Mouse (Mus musculus): ENCODE measurements around the gene Rnf212b. TPM values are rescaled to one million over a fixed set of nuclear protein-coding genes. Genes with fewer than 3 reads are reported as not detected.

Gene Rnf212b
- total and polyA plus RNA-seq, 3 experiments: not detected

DNA sequence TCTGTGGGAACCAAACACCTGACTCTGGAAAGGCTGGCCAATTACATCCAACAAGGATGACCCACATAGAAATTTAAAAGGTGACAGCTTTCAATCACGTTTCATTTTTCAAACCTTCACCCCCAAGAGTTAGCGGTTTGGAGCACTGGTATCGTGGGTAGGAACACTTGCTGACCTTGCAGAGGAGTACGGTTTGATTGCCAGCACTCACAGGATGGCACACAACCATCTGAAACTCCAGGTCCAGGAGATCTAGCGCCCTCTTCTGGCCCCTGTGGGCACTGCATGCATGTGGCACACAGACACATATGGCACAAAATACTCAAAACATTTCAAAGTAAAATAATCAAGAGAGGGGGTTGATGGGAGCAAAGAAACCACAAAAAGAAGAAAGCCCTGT lies 53.0 kb downstream of the Rnf212b start:
- DNase-seq (ENCODE audit: extremely low read depth): peak; percentile 30
- no peaks in the 10 kb centered on the region for H3K27me3 ChIP-seq (replicated peaks)
- in situ Hi-C loops (cut with MboI; ENCODE audit: low pct_ligation_motif_present, low pct_unique_long_range_greater_than_20kb, low sequenced_read_pairs) (no loop called here), dilution Hi-C loops (cut with MboI; ENCODE audit: extremely low pct_ligation_motif_present, extremely low pct_unique_long_range_greater_than_20kb, low sequenced_read_pairs) (no loop called here)
- no peak overlapping the region for H3K4me3 ChIP-seq (replicated peaks in 1 of 3; ENCODE audit: low read depth in 2 of 3, low read length in 2 of 3, poor library complexity in 1 of 3)
- H3K9me3 ChIP-seq (replicated peaks; ENCODE audit: low read length): no peaks in the 10 kb centered on the region
- no peak overlapping the region for H3K27ac ChIP-seq (ENCODE audit: insufficient read depth, low read depth)
- TF ChIP-seq SMC3 (IDR thresholded peaks at IDR 0.05; ENCODE audit: low read depth, low read length): no peak
- TF ChIP-seq CTCF (conservative IDR thresholded peaks at IDR 0.05 in 1 of 2, IDR thresholded peaks at IDR 0.05 in 1 of 2; ENCODE audit: low read depth in 2 of 2, low read length in 2 of 2): peak; percentile 51 to 71
- H3K9ac ChIP-seq (ENCODE audit: insufficient read depth, low read depth): no peak overlapping the region
- no peaks in the 10 kb centered on the region for H3K79me2 ChIP-seq (replicated peaks; ENCODE audit: control insufficient read depth, extremely low read depth, insufficient read depth, poor library complexity, severe bottlenecking)
- H3K4me1 ChIP-seq (ENCODE audit: control insufficient read depth in 1 of 2, insufficient read depth in 2 of 2): peaks cover 4 to 5% of the 10 kb centered on the region in 2 experiments; a peak in 2 of 4 replicates
- no peak overlapping the region for H3K4me2 ChIP-seq (ENCODE audit: insufficient read depth, low read depth, poor library complexity, severe bottlenecking)
- no peaks in the 10 kb centered on the region for H3K36me3 ChIP-seq (replicated peaks in 1 of 2; ENCODE audit: control insufficient read depth in 1 of 2, insufficient read depth in 1 of 2, low read length in 1 of 2)

GRCm38 (mm10) chr14:54868026-54868425 lies 54.1 kb downstream of the Rnf212b start:
- Histone ChIP-seq H3K9me3 (replicated peaks; ENCODE audit: low read length) (no peaks in the 10 kb centered on the region), H3K4me1 (ENCODE audit: control insufficient read depth in 1 of 2, insufficient read depth in 2 of 2) (peaks cover 4 to 5% of the 10 kb centered on the region in 2 experiments; a peak in 2 of 4 replicates), H3K27ac (ENCODE audit: insufficient read depth, low read depth) (no peak overlapping the region), H3K4me2 (ENCODE audit: insufficient read depth, low read depth, poor library complexity, severe bottlenecking) (no peak overlapping the region), H3K36me3 (replicated peaks in 1 of 2; ENCODE audit: control insufficient read depth in 1 of 2, insufficient read depth in 1 of 2, low read length in 1 of 2) (no peaks in the 10 kb centered on the region), H3K79me2 (replicated peaks; ENCODE audit: control insufficient read depth, extremely low read depth, insufficient read depth, poor library complexity, severe bottlenecking) (no peaks in the 10 kb centered on the region), H3K4me3 (replicated peaks in 1 of 3; ENCODE audit: low read depth in 2 of 3, low read length in 2 of 3, poor library complexity in 1 of 3) (no peak overlapping the region), H3K9ac (ENCODE audit: insufficient read depth, low read depth) (no peak overlapping the region), H3K27me3 (replicated peaks) (no peaks in the 10 kb centered on the region)
- no peak for TF ChIP-seq RCOR1 (conservative IDR thresholded peaks at IDR 0.05; ENCODE audit: low read depth, low read length)
- dilution Hi-C loops (cut with MboI; ENCODE audit: extremely low pct_ligation_motif_present, extremely low pct_unique_long_range_greater_than_20kb, low sequenced_read_pairs): no loop called here
- in situ Hi-C loops (cut with MboI; ENCODE audit: low pct_ligation_motif_present, low pct_unique_long_range_greater_than_20kb, low sequenced_read_pairs): no loop called here
- no peak for DNase-seq (ENCODE audit: extremely low read depth)

DNA sequence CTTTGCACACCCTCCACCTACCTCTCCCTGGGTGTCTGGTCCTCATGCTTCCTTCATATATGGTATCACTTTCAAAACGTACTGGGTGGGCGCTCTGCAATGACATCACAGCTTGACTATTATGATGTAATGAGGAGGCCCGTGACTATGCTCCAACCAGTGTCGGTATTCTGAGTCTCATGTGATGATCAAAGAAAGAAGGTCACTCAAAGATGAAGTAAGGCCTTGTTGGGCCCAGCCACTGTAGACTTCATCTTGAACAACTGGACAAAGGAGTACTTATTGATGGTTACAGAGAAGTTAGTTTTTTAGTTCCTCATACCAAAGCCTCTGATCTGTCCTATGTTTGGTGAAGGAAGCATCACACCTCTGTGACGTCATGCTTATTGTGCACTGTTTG lies 56.9 kb downstream of the Rnf212b start, which contains the start of gene Homez:
Homez (minus strand) TSS at position 101 of the 400 bp plus-strand sequence.
- Histone ChIP-seq H3K27ac (ENCODE audit: insufficient read depth, low read depth) (no peak within 1 kb of the TSS), H3K9me3 (replicated peaks; ENCODE audit: low read length) (no peaks in the 10 kb centered on the region), H3K79me2 (replicated peaks; ENCODE audit: control insufficient read depth, extremely low read depth, insufficient read depth, poor library complexity, severe bottlenecking) (no peaks in the 10 kb centered on the region), H3K4me1 (ENCODE audit: control insufficient read depth in 1 of 2, insufficient read depth in 2 of 2) (peaks cover 3 to 6% of the 10 kb centered on the region in 2 experiments), H3K36me3 (replicated peaks in 1 of 2; ENCODE audit: control insufficient read depth in 1 of 2, insufficient read depth in 1 of 2, low read length in 1 of 2) (no peaks in the 10 kb centered on the region), H3K27me3 (replicated peaks) (peaks cover 6% of the 10 kb centered on the region), H3K9ac (ENCODE audit: insufficient read depth, low read depth) (no peak within 1 kb of the TSS), H3K4me2 (ENCODE audit: insufficient read depth, low read depth, poor library complexity, severe bottlenecking) (no peak within 1 kb of the TSS), H3K4me3 (replicated peaks in 1 of 3; ENCODE audit: low read depth in 2 of 3, low read length in 2 of 3, poor library complexity in 1 of 3) (no peak within 1 kb of the TSS)
- in situ Hi-C loops (cut with MboI; ENCODE audit: low pct_ligation_motif_present, low pct_unique_long_range_greater_than_20kb, low sequenced_read_pairs) (no loop called here), dilution Hi-C loops (cut with MboI; ENCODE audit: extremely low pct_ligation_motif_present, extremely low pct_unique_long_range_greater_than_20kb, low sequenced_read_pairs) (no loop called here)
- TF ChIP-seq USF2 (conservative IDR thresholded peaks at IDR 0.05; ENCODE audit: low read depth, low read length) (no peak), IRF4 (IDR thresholded peaks at IDR 0.05; ENCODE audit: low read depth, low read length) (no peak), HCFC1 (IDR thresholded peaks at IDR 0.05; ENCODE audit: low read depth, low read length) (no peak), GABPA (IDR thresholded peaks at IDR 0.05; ENCODE audit: insufficient replicate concordance, low read depth, low read length) (no peak)
- DNase-seq (ENCODE audit: extremely low read depth): no peak

DNA sequence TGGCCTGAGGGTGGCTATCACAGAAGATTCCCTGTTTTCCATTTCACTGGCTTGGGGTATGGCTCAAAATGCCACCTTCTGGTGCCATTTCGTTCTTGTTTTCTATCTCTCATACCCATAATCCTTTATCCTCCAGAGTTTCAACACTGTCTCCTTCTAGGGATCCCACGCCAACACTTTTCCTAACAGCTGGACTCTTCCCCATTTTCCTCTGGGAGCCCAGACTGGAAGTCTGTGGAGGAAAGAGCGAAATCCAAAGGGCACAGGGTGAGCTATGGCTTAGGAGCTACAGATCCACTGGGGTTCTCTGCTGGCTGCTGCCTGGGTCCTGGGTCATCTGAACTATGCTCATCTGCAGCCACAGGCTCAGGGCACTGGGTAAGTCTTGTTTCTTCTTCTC lies 60.2 kb downstream of the Rnf212b start:
- dilution Hi-C loops (cut with MboI; ENCODE audit: extremely low pct_ligation_motif_present, extremely low pct_unique_long_range_greater_than_20kb, low sequenced_read_pairs) (no loop called here), in situ Hi-C loops (cut with MboI; ENCODE audit: low pct_ligation_motif_present, low pct_unique_long_range_greater_than_20kb, low sequenced_read_pairs) (no loop called here)
- Histone ChIP-seq H3K4me3 (replicated peaks in 1 of 3; ENCODE audit: low read depth in 2 of 3, low read length in 2 of 3, poor library complexity in 1 of 3) (no peak overlapping the region), H3K4me1 (ENCODE audit: control insufficient read depth in 1 of 2, insufficient read depth in 2 of 2) (peaks cover 6 to 14% of the 10 kb centered on the region in 2 experiments), H3K36me3 (replicated peaks in 1 of 2; ENCODE audit: control insufficient read depth in 1 of 2, insufficient read depth in 1 of 2, low read length in 1 of 2) (no peaks in the 10 kb centered on the region), H3K9ac (ENCODE audit: insufficient read depth, low read depth) (no peak overlapping the region), H3K27ac (ENCODE audit: insufficient read depth, low read depth) (no peak overlapping the region), H3K27me3 (replicated peaks) (peaks cover 29% of the 10 kb centered on the region), H3K9me3 (replicated peaks; ENCODE audit: low read length) (no peaks in the 10 kb centered on the region), H3K4me2 (ENCODE audit: insufficient read depth, low read depth, poor library complexity, severe bottlenecking) (no peak overlapping the region), H3K79me2 (replicated peaks; ENCODE audit: control insufficient read depth, extremely low read depth, insufficient read depth, poor library complexity, severe bottlenecking) (no peaks in the 10 kb centered on the region)
- no peak for DNase-seq (ENCODE audit: extremely low read depth)
- no peak for TF ChIP-seq MAX (IDR thresholded peaks at IDR 0.05; ENCODE audit: low read length)
- no peak for TF ChIP-seq SIN3A (IDR thresholded peaks at IDR 0.05; ENCODE audit: low read length)
- TF ChIP-seq EP300 (IDR thresholded peaks at IDR 0.05; ENCODE audit: low read length): no peak
- TF ChIP-seq CHD2 (IDR thresholded peaks at IDR 0.05; ENCODE audit: low read length): no peak
- TF ChIP-seq MXI1 (IDR thresholded peaks at IDR 0.05; ENCODE audit: low read depth, low read length): no peak
- no peak for TF ChIP-seq RCOR1 (conservative IDR thresholded peaks at IDR 0.05; ENCODE audit: low read depth, low read length)
- TF ChIP-seq UBTF (IDR thresholded peaks at IDR 0.05; ENCODE audit: low read depth, low read length): no peak
- TF ChIP-seq KAT2A (IDR thresholded peaks at IDR 0.05; ENCODE audit: insufficient replicate concordance, low read length): no peak

Data from CH12.LX (cell line).